Mouse (Mus musculus): ENCODE measurements around the gene Ckap5. TPM values are rescaled to one million over a fixed set of nuclear protein-coding genes. Genes with fewer than 3 reads are reported as not detected.

Ckap5 gene
- polyA plus RNA-seq, 1 experiment, result 2.7 TPM

DNA sequence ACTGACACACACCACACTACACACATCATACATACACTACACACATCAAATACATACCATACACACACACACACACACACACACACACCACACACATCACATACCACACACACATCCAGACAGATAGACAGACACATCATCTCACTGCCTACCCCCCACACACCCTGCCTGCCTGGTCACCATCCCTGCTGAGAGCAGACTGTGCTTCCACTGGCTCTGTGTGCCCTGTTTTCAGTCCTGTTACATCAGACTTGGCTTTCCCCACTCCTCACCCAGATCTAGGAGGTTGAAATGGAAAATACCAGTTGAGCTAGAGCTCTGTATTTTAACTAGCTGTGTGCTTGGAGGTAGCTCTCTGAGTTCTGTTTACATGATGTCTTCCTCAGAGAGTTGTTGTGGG lies 138.2 kb downstream of the Ckap5 start:
- H3K4me1 ChIP-seq (ENCODE audit: control insufficient read depth, insufficient read depth, insufficient read length, low read length), result peaks cover 13% of the 10 kb centered on the region
- H3K27me3 ChIP-seq (ENCODE audit: control insufficient read depth, insufficient read depth, low read length), result no peaks in the 10 kb centered on the region
- H3K36me3 ChIP-seq (ENCODE audit: control insufficient read depth, insufficient read depth, low read length), result peaks cover 68% of the 10 kb centered on the region
- H3K27ac ChIP-seq (ENCODE audit: insufficient read depth, low read depth, low read length), result no peak overlapping the region
- TF ChIP-seq POLR2A (IDR thresholded peaks at IDR 0.05; ENCODE audit: low read depth, low read length) (no peak), CTCF (IDR thresholded peaks at IDR 0.05; ENCODE audit: extremely low read depth, insufficient read length, insufficient replicate concordance, low read depth, low read length) (no peak)
- H3K4me3 ChIP-seq (ENCODE audit: low read depth, low read length), result no peak overlapping the region

DNA sequence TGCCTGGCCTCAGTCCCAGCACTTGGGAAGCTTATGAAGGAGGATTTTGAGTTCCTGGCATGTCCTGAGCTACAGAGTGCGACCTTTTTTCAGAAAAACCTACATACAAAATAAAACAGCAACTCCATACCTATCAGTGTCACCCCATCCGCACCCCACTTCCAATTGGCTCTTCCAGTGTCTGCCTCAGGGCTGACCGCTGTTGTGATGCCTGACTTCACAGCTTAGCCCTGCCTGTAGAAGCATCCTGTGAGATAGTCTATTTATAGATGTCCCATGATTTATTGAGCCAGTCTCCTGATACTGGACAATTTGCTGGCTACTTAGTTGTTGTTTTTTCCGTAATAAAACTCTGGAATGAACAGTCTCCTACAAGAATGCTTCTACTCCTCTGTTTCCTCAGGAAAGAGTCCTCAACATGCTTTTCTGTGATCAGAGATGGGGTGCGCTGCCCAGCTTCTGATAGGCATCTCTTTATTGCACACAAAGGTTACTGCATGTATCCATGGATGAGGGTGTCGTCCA lies 139.9 kb downstream of the Ckap5 start:
- Histone ChIP-seq H3K4me3 (ENCODE audit: low read depth, low read length) (no peak overlapping the region), H3K27ac (ENCODE audit: insufficient read depth, low read depth, low read length) (peak overlapping the region; percentile 50; the same call in 1 of the 2 replicates), H3K27me3 (ENCODE audit: control insufficient read depth, insufficient read depth, low read length) (no peaks in the 10 kb centered on the region), H3K36me3 (ENCODE audit: control insufficient read depth, insufficient read depth, low read length) (peaks cover 77% of the 10 kb centered on the region), H3K4me1 (ENCODE audit: control insufficient read depth, insufficient read depth, insufficient read length, low read length) (peaks cover 13% of the 10 kb centered on the region)
- 80% methylated on average over 6 of the region's 6 CpGs for WGBS
- TF ChIP-seq POLR2A (IDR thresholded peaks at IDR 0.05; ENCODE audit: low read depth, low read length), result no peak
- no peak for TF ChIP-seq CTCF (IDR thresholded peaks at IDR 0.05; ENCODE audit: extremely low read depth, insufficient read length, insufficient replicate concordance, low read depth, low read length)

DNA sequence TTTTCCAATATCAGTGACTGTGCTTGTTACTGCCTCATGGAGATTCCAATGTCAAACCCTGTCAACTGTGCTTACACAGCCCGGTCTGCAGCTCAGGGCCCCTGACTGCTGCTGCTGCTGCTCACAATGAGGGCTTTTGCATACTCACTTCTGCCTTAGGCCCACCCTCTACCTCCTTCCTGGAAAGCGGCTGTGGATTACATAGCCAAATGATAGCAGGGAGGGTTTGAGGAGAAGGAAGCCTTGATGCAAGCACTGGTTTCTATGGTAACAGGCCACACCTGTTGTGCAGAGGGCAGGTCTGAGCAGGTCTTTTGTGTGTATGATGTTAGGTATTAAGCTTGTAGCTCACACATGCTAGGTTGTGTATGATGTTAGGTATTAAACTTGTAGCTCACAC lies 141.2 kb downstream of the Ckap5 start:
- Histone ChIP-seq H3K4me1 (ENCODE audit: control insufficient read depth, insufficient read depth, insufficient read length, low read length) (peaks cover 10% of the 10 kb centered on the region; the same call in 1 of the 2 replicates), H3K27ac (ENCODE audit: insufficient read depth, low read depth, low read length) (peak overlapping the region; percentile 68; the same call in 1 of the 2 replicates), H3K27me3 (ENCODE audit: control insufficient read depth, insufficient read depth, low read length) (no peaks in the 10 kb centered on the region), H3K36me3 (ENCODE audit: control insufficient read depth, insufficient read depth, low read length) (peaks cover 75% of the 10 kb centered on the region), H3K4me3 (ENCODE audit: low read depth, low read length) (no peak overlapping the region)
- WGBS, result 61% methylated on average over 2 of the region's 2 CpGs
- TF ChIP-seq POLR2A (IDR thresholded peaks at IDR 0.05; ENCODE audit: low read depth, low read length) (no peak), CTCF (IDR thresholded peaks at IDR 0.05; ENCODE audit: extremely low read depth, insufficient read length, insufficient replicate concordance, low read depth, low read length) (no peak)

DNA sequence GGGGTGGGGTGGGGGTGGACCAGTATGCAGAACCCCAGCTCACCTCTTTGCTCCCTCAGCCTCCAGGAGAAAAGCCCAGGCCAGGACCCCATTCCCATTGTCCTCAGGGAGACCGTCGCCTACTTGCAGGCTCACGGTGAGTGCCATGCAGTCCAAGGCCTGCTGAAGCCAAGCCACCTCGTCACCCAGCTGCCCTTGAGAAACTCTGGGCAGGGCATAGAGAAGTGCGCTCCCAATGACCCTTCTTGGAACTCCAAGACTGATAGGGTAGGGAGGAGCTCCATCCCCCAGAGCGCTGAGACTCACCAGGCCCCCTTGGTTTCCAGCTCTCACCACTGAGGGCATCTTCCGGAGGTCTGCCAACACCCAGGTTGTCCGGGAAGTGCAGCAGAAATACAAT lies 142.8 kb downstream of the Ckap5 start:
- no peak overlapping the region for H3K27ac ChIP-seq (ENCODE audit: insufficient read depth, low read depth, low read length)
- H3K36me3 ChIP-seq (ENCODE audit: control insufficient read depth, insufficient read depth, low read length), result peaks cover 71% of the 10 kb centered on the region
- no peaks in the 10 kb centered on the region for H3K27me3 ChIP-seq (ENCODE audit: control insufficient read depth, insufficient read depth, low read length)
- peaks cover 10% of the 10 kb centered on the region; the same call in 1 of the 2 replicates for H3K4me1 ChIP-seq (ENCODE audit: control insufficient read depth, insufficient read depth, insufficient read length, low read length)
- no peak overlapping the region for H3K4me3 ChIP-seq (ENCODE audit: low read depth, low read length)
- no peak for TF ChIP-seq CTCF (IDR thresholded peaks at IDR 0.05; ENCODE audit: extremely low read depth, insufficient read length, insufficient replicate concordance, low read depth, low read length)
- TF ChIP-seq POLR2A (IDR thresholded peaks at IDR 0.05; ENCODE audit: low read depth, low read length), result no peak
- 94% methylated on average over 8 of the region's 8 CpGs for WGBS

DNA sequence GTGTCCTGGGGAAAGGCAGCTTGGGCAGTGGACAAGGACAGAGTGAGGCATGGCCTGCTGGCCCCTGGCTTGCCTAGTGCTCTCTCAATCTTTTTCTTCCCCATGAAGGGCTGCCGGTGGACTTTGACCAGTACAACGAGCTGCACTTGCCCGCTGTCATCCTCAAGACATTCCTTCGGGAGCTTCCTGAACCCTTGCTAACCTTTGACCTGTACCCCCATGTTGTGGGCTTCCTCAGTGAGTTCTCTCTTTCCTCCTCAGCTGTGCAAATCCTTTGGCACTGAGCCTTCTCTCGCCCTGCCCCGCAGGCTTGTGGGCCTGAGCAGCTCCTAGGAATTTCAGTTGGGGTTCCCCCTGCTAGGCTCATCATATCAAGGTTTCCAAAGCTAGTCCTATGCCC lies 143.5 kb downstream of the Ckap5 start:
- peaks cover 10% of the 10 kb centered on the region; the same call in 1 of the 2 replicates for H3K4me1 ChIP-seq (ENCODE audit: control insufficient read depth, insufficient read depth, insufficient read length, low read length)
- WGBS, result 48% methylated on average over 6 of the region's 6 CpGs
- H3K27ac ChIP-seq (ENCODE audit: insufficient read depth, low read depth, low read length), result peak overlapping the region; percentile 31; the same call in 1 of the 2 replicates
- H3K36me3 ChIP-seq (ENCODE audit: control insufficient read depth, insufficient read depth, low read length), result peaks cover 68% of the 10 kb centered on the region
- H3K27me3 ChIP-seq (ENCODE audit: control insufficient read depth, insufficient read depth, low read length), result no peaks in the 10 kb centered on the region
- no peak overlapping the region for H3K4me3 ChIP-seq (ENCODE audit: low read depth, low read length)
- no peak for TF ChIP-seq POLR2A (IDR thresholded peaks at IDR 0.05; ENCODE audit: low read depth, low read length)
- TF ChIP-seq CTCF (IDR thresholded peaks at IDR 0.05; ENCODE audit: extremely low read depth, insufficient read length, insufficient replicate concordance, low read depth, low read length), result no peak

Other genes starting within 250 kb of the Ckap5 start
- gene 1110051M20Rik, start 82.1 kb upstream of the Ckap5 start, polyA plus RNA-seq (2012; rRNA removed), result 2.5 and 3.9 TPM in 2 replicates
- gene Lrp4, start 69.3 kb upstream of the Ckap5 start, polyA plus RNA-seq (2012; rRNA removed), result 6.4 and 12.0 TPM in 2 replicates
- 0.20 and 0.79 TPM in 2 replicates for gene F2, start 109.7 kb downstream of the Ckap5 start, polyA plus RNA-seq (2012; rRNA removed)
- 6.2 and 11.0 TPM in 2 replicates for gene Zfp408, start 123.0 kb downstream of the Ckap5 start, polyA plus RNA-seq (2012; rRNA removed)
- 44.2 and 99.2 TPM in 2 replicates for gene Arhgap1, start 123.1 kb downstream of the Ckap5 start, polyA plus RNA-seq (2012; rRNA removed)
- gene Atg13, start 183.8 kb downstream of the Ckap5 start, polyA plus RNA-seq (2012; rRNA removed), result 10.0 and 26.0 TPM in 2 replicates
- 1.5 and 1.9 TPM in 2 replicates for gene Harbi1, start 184.1 kb downstream of the Ckap5 start, polyA plus RNA-seq (2012; rRNA removed)
- 9.9 and 20.7 TPM in 2 replicates for gene Ambra1, start 203.4 kb downstream of the Ckap5 start, polyA plus RNA-seq (2012; rRNA removed)